Mouse (Mus musculus) gastrocnemius, postnatal 36 days (tissue): ENCODE results near the gene Lats2. TPM values are rescaled to one million over a fixed set of nuclear protein-coding genes. Genes with fewer than 3 reads are reported as not detected.
"Not testable (repeated sequence)": the region's sequence is repeated elsewhere in the genome, so short reads cannot be mapped to it uniquely, and the experiment has no call there.

Experiments used
- DNase-seq, 2 experiments: peaks; one replicate each; pipeline ENCODE4 v3.0.0; 2022
- intact Hi-C: fragments of 180-260 bp; cut with DNase I; formaldehyde crosslinking; loops from one replicate; pipeline ENCODE4 v1.15.1; 2025
- total RNA-seq, 2 experiments: library from RNA; stranded (reverse); gene quantifications; 2 replicates each; pipeline ENCODE4 v1.2.3; 2021

Gene Lats2
- total RNA-seq, 2 experiments from 2014 or later = 13.4 to 17.3 TPM

DNA sequence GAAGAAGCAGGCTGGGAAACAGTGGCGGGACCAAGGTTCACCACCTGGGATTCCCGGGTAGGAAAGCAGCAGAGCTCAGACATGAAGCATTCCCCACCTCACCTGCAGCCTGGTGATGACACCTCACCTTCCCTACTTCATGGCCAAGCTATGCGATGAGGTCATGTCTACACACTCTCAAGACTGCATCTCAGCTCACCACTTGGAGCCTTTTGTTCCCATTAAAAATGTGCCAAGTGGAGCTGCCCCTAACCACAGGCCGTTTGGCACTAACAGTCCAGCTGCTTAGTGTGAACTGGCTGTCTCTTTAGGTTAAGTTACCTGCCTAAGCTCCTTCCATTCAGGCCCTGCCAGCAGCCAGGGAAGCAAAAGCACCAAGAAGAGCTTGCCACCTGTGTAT, 53.1 kb downstream of the Lats2 start:
- intact Hi-C loops = loop anchor here (5.0 kb wide), 1 partner anchor 37 kb away; no protein-coding TSS in a partner anchor
- no peak for DNase-seq

DNA sequence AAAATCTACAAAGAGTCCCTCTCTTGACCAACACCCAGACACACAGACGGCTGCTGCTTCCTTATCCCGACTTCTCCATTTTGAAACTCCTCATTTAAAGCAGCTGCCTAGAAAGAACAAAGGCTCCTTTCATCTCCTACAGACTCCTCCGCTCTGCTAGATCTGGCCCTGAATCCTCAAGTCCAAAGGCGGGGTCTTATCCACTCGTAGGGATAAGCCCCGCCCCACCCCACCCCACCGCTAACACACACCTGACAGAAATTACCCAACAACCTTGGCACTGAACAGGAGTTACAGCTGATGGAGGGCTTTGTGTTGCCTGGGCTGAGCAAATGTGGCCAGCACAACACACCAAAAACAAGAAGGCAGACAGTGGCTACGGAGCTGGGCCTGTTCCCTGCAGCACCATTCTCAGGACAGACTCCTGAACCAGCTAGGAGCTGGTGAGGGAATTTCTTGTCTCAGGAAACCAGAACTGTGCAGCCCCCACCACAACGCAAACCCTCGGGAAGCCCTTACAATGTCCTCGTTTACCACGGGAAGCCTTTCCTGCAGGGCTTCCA, 56.2 kb downstream of the Lats2 start:
- intact Hi-C loops = no loop called here
- DNase-seq = no peak

DNA sequence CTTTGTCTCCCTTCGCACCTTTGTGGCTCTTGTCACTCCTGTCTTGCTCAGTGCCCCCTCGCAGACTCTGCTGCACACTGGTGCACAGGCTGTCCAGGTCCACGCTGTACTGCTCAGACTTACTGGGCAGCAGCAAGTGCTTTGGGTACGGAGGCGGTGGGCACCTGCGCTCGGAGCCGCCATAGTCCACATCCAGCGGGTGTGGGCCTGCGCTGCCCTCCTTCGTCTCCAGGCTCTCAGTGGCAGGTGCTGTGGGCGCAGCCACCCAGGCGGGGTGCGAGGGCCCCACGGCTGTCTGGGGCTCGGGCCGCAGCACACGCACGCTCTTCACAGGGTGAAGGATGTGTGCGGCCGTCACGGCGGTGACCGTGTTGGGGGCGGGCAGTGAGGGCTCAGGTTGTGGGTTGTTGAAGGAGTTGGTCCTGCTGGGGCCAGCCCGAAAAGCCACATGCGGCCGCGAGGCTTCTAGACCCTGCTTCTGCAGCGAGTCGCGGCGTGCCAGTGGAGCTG, 58.7 kb downstream of the Lats2 start:
- DNase-seq = no peak
- intact Hi-C loops = no loop called here

DNA sequence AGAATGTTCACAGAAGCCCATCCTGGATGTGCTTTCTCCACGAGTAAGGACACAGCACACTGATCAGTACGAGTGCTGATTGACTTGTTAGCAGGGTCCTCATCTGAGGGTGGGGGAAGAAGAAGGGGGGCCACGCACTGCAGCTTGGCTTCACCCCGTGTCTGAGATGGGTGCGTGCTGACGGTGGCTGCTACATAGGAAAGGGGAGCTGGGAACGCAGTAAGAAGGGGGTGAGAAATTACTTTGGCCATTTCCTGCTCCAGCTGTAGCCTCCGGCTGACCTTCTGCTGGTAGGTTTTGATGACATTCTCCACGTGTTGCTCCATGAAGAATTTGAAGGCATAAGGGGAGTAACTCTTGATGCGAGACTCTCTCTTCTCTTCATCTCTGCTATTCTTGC, 59.2 kb downstream of the Lats2 start:
- DNase-seq = no peak
- intact Hi-C loops = no loop called here

DNA sequence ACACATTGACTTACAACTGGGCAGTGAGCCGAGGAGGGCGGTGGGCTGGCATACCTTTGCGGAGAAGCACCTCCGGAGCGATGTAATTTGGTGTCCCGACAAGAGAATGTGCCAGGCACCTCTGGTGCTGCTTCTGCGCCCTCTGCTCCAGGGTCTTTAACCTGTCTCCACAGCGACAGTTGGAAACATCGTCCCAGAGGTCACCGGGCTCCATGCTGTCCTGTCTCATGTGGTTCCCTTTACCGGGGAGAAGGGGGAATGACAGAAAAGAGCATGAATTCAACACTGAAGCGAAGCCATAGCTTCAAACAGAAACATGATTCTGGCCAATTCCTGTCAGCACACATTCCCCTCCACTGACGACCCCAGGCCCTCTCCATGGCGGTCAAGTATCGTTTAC, 62.1 kb downstream of the Lats2 start:
- intact Hi-C loops = no loop called here
- DNase-seq = peak in 1 of 2 experiments; percentile 8

DNA sequence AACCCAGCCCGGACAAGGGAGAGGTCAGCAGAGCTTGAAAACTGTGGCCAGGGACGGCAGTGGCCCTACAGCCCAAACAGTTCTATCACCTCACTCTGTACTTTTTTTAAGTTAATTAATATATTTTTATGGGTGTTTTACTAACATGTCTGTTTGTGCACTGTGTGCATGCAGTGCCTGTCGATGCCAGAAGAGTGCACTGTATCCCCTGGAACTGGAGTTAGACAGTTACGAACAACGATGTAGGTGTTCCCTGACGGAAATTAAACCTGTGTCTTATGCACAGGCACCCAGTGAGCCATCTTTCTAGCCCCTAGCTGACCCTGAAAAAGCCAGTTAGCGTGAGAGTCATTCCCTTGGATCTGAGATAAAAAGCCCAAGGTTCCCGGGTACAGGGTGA, 62.6 kb downstream of the Lats2 start:
- intact Hi-C loops = no loop called here
- DNase-seq = peak in 1 of 2 experiments; percentile 8

DNA sequence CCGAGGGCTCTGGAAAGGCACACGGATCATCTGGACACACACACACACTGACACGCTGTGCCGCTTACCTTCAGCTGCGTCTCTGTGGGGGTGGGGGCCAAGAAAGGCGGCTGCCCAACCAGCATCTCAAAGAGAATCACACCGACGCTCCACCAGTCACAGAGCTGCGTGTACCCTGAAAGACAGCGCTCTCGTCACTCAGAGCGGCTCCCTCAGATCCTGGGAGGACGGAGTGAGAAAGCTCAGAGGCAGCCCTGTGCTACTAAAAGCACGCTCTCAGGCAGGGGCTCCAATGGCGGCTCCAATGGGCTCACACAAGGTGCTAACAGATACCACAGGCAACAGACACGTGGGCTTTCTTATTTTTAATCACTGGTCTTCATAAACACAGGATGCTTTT, 63.9 kb downstream of the Lats2 start:
- DNase-seq = peak in 1 of 2 experiments; percentile 7
- intact Hi-C loops = no loop called here

DNA sequence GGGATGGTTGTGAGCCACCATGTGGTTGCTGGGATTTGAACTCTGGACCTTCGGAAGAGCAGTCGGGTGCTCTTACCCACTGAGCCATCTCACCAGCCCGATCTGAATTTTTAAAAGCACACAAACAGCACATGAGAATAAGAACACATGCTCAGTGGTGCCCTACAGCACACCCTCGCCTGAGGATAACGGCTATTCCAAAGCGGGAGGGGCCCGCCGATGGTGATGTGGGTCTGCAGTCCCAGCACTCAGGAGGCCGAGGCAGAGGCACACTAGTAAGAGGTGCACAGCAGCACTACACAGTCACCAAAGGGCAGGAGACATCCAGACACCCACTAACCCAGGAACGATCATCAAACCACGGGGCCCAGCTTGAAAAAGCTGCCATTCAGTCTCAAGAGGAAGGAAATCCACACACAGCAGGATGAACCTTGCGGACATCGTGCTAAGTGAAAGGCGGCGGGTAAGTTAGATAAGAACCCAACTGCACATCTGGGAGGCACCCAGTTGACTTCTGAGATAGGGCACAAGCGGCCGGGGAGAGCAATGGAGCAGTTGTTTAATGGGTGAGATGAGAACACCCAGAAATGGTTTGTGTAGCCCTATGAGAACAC, 65.6 kb downstream of the Lats2 start:
- intact Hi-C loops = no loop called here
- no peak for DNase-seq

DNA sequence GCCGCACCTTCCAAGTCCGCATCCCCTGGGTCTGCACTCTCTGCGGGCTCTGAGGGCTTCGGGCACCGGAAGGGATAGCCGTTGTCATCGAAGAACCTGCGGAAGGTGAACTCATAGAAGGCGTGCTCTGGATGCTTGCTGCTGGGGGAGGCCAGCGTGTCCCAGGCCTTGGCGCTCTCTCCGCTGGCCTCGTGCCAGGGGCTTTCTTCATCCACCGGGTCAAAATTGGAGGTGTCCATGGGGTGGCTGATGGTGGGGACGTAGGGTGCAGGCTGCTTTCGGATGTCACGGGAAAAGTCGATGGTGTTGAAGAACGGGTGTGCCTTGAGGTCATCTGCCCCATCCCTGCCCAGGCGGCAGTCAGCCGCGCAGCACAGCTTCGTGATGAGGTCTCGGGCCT, 66.9 kb downstream of the Lats2 start:
- intact Hi-C loops = no loop called here
- DNase-seq = no peak

DNA sequence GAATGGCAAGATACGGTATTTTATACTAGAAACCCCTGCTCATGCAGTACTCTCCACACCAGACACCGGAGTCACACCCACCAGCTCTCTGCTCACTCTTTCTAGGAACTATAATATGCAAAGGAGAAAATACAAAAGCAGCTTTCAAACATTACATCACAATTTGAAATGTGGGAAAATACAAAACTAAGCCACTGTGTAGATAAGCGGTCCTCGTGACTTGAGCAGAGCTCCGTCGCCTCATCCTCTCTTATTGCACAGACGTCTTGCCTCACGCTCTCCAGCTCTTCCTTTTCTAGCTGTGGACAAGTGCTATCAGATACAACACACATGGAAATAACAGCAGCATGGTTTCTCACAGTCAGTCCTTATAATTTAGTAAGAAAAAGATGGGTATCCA, 67.5 kb downstream of the Lats2 start:
- intact Hi-C loops = no loop called here
- no peak for DNase-seq

DNA sequence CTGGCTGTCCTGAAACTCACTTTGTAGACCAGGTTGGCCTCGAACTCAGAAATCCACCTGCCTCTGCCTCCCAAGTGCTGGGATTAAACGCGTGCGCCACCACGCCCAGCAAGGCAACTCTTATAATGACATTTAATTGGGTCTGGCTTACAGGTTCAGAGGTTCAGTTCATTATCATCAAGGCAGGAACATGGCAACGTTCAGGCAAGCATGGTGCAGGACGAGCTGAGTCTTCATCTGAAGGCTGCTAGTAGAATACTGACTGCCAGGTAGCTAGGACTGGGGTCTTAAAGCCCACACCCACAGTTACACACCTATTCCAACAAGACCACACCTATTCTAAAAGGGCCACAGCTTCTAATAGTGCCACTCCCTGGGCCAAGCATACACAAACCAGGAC, 70.1 kb downstream of the Lats2 start:
- not testable (repeated sequence) for DNase-seq
- intact Hi-C loops = loop anchor here (10.0 kb wide), 1 partner anchor 117 kb away; no protein-coding TSS in a partner anchor

DNA sequence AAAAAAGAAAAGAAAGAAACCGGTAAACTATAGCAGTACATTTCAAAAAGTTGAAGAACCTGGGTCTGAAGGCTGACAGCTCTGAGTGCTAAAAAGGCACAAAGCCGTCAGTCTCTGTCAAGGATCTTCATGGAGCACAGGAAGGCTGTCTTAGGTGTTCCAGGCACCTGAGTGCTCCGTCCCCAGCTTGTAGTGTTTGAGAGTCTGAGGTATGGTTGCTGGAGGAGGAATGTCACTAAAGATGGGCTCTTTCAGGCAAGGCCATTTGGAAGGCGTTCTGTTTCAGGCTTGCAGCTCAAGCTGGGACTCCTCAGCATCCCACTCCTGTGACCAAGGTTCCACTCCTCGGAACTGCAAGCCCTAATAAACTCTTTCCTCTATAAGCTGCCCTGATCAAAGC, 70.7 kb downstream of the Lats2 start:
- intact Hi-C loops = loop anchor here (10.0 kb wide), 1 partner anchor 117 kb away; no protein-coding TSS in a partner anchor
- DNase-seq = no peak

DNA sequence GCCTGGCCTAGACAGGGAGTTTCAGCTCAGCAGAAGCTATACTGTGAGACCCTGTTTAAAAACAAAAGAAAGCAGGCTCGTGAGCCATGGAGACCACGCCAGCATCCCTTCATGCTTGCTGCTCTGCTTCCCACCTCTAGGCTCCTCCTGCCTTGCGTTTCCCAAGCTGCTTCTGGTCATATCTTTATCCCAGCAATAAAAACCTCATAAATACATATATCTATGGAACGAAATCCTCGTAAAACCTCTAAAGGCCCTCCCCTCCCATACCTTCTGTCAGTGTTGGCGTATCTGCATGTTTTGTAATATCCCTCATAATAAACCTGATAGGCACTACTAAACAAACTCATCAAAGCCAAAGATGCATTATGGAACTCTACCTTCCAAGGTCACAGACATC, 71.5 kb downstream of the Lats2 start:
- intact Hi-C loops = loop anchor here (10.0 kb wide), 1 partner anchor 118 kb away; no protein-coding TSS in a partner anchor
- DNase-seq = no peak

DNA sequence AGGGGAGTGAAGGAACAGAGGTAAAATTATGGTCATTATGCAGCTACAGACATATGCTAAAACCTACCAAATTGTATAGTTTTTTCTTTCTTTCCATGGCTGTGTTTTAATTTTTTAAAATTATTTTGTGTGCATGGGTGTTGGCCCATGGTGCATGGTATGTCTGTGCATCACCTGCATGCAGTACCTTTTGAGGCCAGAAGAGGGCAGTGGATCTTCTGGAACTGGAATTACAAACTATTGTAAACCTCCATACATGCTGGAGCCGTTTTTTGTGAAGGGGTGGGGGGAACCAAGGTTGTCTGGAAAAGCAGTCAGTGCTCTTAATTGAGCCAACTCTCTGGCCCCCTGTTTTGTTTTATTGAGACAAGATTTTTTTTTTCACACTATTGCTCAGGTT, 73.6 kb downstream of the Lats2 start:
- intact Hi-C loops = loop anchor here (5.0 to 10.0 kb wide), 2 partner anchors 120 to 312 kb away; no protein-coding TSS in a partner anchor
- DNase-seq = peak; percentile 47 to 50

DNA sequence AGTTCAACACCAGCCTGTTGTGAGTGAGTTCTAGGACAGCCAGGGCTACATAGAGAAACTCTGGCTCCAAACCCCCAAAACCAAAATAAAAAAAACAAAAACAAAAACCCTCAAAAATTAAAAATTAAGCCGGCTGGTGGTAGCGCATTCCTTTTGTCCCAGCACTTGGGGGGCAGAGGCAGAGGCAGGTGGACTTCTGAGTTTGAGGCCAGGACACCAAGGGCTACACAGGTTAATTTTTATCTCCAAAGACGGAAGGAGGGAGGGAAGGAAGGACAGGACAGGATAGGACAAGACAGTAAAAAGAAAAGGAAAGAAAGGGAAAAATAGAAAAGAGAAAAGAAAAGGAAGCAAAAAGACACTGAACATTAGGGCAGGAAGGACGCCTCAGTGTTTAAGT, 75.4 kb downstream of the Lats2 start:
- DNase-seq = no peak
- intact Hi-C loops = loop anchor here (5.0 to 10.0 kb wide), 2 partner anchors 122 to 310 kb away; no protein-coding TSS in a partner anchor

DNA sequence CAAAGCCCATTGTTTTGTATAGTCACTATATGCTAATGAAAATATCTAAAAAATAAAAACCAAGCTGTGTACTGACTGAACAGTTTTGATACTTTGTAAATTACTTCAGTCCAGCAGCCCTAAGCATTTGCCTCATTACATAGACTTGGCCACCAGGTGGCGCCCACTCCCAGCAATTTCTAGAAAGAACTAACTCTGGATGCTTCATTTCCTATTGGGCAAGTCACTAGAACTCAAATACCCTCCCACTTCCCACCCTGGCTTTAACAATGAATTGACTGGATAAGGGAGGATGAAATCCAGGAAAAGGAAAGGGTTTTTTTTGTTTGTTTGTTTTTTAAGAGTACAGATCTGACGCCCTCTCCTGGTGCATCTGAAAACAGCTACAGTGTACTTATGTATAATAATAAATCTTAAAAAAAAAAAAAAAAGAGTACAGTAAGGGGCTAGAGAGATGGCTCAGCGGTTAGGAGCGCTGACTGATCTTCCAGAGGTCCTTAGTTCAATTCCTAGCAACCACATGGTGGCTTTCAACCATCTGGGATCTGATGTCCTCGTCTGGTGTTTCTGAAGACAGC, 78.1 kb downstream of the Lats2 start:
- intact Hi-C loops = loop anchor here (2.0 to 10.0 kb wide), 3 partner anchors 125 to 308 kb away; no protein-coding TSS in a partner anchor
- DNase-seq = peak; percentile 81 to 84

DNA sequence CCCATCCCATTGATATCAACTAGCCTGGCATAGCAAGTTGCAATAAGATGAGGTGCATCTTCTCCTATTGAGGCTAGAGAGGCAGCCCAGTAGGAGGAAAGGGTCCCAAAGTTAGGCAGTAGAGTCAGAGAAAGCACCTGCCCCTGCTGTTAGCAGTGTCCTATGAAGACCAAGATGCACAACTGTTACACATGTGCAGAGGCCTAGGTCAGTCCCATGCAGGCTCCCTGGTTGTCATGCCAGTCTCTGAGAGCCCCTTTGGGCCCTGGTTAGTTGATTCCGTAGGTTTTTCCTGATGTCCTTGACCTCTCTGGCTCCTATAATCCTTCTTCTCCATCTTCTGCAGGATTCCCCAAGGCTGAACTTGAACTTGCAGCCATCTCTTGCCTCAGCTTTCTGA, 78.7 kb downstream of the Lats2 start:
- intact Hi-C loops = no loop called here
- DNase-seq = no peak

DNA sequence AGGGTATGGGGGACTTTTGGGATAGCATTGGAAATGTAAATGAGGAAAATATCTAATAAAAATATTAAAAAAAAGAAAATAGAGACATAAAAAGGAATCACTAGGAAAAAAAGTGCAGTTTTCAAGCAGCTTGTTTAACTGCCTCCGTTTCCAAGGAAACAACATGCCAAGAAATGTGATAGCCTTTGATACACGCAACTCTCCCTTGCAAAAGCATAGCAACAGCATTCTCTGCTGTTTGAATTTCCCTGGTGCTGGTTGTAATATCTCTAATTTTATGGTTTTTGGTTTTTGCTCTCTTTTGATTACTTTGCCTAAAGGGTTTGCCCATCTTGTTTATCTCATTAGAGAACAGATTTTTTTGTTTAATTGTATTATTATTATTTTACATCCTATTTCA, 82.7 kb downstream of the Lats2 start:
- intact Hi-C loops = no loop called here
- DNase-seq = no peak

DNA sequence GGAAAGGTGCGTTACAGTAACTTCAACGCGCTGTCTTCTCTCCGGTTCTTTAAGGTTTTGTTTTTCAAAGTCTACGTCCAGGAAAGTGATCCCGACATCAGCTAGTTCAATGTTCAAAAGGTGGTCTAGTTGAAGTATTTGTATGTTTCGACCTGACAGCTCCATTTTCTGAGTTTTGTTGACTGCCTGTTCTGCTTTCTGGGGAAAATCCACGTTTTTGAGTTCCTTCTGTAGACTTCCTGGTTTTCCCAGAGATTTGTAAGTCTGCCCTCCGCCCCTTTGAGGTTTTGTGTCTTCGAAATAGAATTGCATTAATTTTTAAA, 92.6 kb downstream of the Lats2 start:
- intact Hi-C loops = loop anchor here (10.0 kb wide), 1 partner anchor 271 kb away; the partner anchor contains the start of gene Cryl1
- DNase-seq = no peak

DNA sequence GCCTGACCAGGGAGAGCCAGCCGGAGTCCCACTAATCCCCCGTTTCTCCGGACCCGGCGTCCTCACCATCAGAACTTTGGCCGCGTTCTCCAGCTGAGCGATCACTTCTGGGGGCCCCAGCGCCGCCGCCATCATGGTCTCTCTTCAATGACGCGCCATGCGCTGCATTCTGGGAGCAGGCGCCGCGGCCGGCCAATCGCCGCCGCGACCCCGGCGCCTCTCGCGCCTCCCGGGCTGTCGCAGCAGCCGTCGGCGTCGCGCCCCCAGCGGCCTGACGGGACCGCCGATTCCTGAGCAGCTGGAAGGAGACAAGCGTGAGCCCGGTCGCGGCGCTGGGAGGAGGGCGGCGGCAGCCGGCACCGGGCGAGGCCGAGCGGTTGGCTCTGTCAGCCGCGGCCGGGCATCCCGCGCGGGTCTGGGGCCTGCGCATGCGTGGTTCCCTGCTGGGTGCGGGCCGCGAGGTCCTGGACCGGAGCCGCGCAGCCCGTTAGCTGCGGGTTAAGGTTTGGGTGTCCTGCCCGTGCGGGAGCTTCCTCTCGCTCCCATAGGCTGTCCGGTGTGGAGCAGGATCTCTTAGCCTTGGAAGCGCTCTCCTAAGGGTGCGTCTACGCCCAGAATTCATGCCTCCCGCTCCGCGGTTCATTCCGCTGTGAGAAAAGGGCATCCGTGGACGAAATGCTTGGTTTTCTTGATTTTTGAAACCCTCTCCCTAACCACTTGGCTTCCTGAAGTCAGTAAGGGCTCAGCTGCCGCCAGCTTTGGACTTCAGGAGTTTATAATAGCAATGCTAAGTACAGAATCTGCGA, 93.2 kb downstream of the Lats2 start, which contains the start of gene Xpo4:
Gene Xpo4, minus strand, starts transcription at position 609 of the 806 bp plus-strand sequence.
- intact Hi-C loops = loop anchor here (10.0 kb wide), 1 partner anchor 270 kb away; the partner anchor contains the start of gene Cryl1
- peak; percentile 73 to 82 for DNase-seq
